Mouse (Mus musculus) myocyte (in vitro differentiated cells): ENCODE data around the gene Rapgef5. TPM values are rescaled to one million over a fixed set of nuclear protein-coding genes. Genes with fewer than 3 reads are reported as not detected.

Experiments used
- H3K27me3 ChIP-seq: one replicate; pipeline ENCODE4 v1.6.1; 2011; ENCODE audit not compliant: control insufficient read depth, insufficient read depth, insufficient read length
- H3K36me3 ChIP-seq: one replicate; pipeline ENCODE4 v1.6.1; 2011; ENCODE audit not compliant: control insufficient read depth, insufficient read depth
- H3K4me2 ChIP-seq: one replicate; pipeline ENCODE4 v1.6.1; 2011; ENCODE audit warnings: low read depth, control low read depth
- H3K4me3 ChIP-seq: one replicate; pipeline ENCODE4 v1.5.1; 2011; ENCODE audit warnings: mild to moderate bottlenecking, control low read depth, moderate library complexity
- H3K79me2 ChIP-seq: one replicate; pipeline ENCODE4 v1.6.1; 2011; ENCODE audit not compliant: control insufficient read depth, insufficient read depth
- H3ac ChIP-seq: one replicate; pipeline ENCODE4 v1.6.1; 2011; ENCODE audit not compliant: control insufficient read depth, insufficient read length
- CEBPB ChIP-seq: IDR thresholded peaks from 2 replicates; pipeline ENCODE4 v1.6.1; 2011; ENCODE audit warnings: mild to moderate bottlenecking, moderate library complexity; ENCODE audit not compliant: poor library complexity, insufficient read depth, severe bottlenecking
- E2F4 ChIP-seq: IDR thresholded peaks from one replicate; pipeline ENCODE4 v1.6.1; 2011; ENCODE audit warnings: mild to moderate bottlenecking, control low read depth, moderate library complexity; ENCODE audit not compliant: insufficient read depth
- MAX ChIP-seq: IDR thresholded peaks from one replicate; pipeline ENCODE4 v1.6.1; 2011; ENCODE audit warnings: low read depth, mild to moderate bottlenecking, control low read depth
- MYOD1 ChIP-seq, 3 experiments: IDR thresholded peaks; one replicate each; pipeline ENCODE4 v1.6.1; 2011; ENCODE audit warnings: control low read depth in 2 of 3, low read depth in 2 of 3, mild to moderate bottlenecking in 2 of 3, moderate library complexity in 1 of 3; ENCODE audit not compliant: insufficient read length in 2 of 3, control insufficient read depth in 1 of 3
- MYOG ChIP-seq, 3 experiments: IDR thresholded peaks; one replicate each; pipeline ENCODE4 v1.6.1; 2011; ENCODE audit warnings: control low read depth in 2 of 3, low read depth in 2 of 3, mild to moderate bottlenecking in 2 of 3; ENCODE audit not compliant: insufficient read length in 2 of 3, control insufficient read depth in 1 of 3, insufficient read depth in 1 of 3
- POLR2A ChIP-seq: IDR thresholded peaks from one replicate; pipeline ENCODE4 v1.6.1; 2011; ENCODE audit warnings: low read depth, mild to moderate bottlenecking, control low read depth, moderate library complexity; ENCODE audit not compliant: insufficient read length
- POLR2AphosphoS2 ChIP-seq: IDR thresholded peaks from one replicate; pipeline ENCODE4 v1.6.1; 2011; ENCODE audit warnings: low read depth, control low read depth; ENCODE audit not compliant: insufficient read length
- REST ChIP-seq: IDR thresholded peaks from one replicate; pipeline ENCODE4 v1.6.1; 2011; ENCODE audit warnings: mild to moderate bottlenecking, control low read depth, moderate library complexity; ENCODE audit not compliant: insufficient read depth, insufficient read length
- SRF ChIP-seq: IDR thresholded peaks from one replicate; pipeline ENCODE4 v1.6.1; 2011; ENCODE audit warnings: low read depth; ENCODE audit not compliant: control insufficient read depth, insufficient read length
- TCF12 ChIP-seq: IDR thresholded peaks from one replicate; pipeline ENCODE4 v1.6.1; 2011; ENCODE audit warnings: mild to moderate bottlenecking, control low read depth; ENCODE audit not compliant: poor library complexity, insufficient read depth, severe bottlenecking
- TCF3 ChIP-seq: IDR thresholded peaks from one replicate; pipeline ENCODE4 v1.6.1; 2011; ENCODE audit warnings: low read depth, control low read depth; ENCODE audit not compliant: insufficient read length
- USF1 ChIP-seq: IDR thresholded peaks from one replicate; pipeline ENCODE4 v1.6.1; 2011; ENCODE audit warnings: low read depth, mild to moderate bottlenecking, control low read depth, moderate library complexity
- polyA plus RNA-seq: library from polyadenylated mRNA; unstranded; fragments of >200 nt; fragmentation: generic; extraction: Trizol; gene quantifications from one replicate; pipeline ENCODE4 v1.2.1, GENCODE M21; 2012; ENCODE audit warnings: missing spikeins

The Rapgef5 gene
- polyA plus RNA-seq, 1 experiment, result 0.01 TPM

- Histone ChIP-seq H3K27me3 (no peaks in the 10 kb centered on the region), H3ac (no peak overlapping the region), H3K79me2 (no peaks in the 10 kb centered on the region), H3K36me3 (no peaks in the 10 kb centered on the region), H3K4me2 (no peak overlapping the region), H3K4me3 (no peak overlapping the region)
- TF ChIP-seq MYOG (IDR thresholded peaks at IDR 0.05; ENCODE audit: control insufficient read depth in 1 of 3, insufficient read depth in 1 of 3, insufficient read length in 2 of 3, low read depth in 2 of 3) (no peak), POLR2A (no peak), USF1 (no peak), CEBPB (no peak), MYOD1 (IDR thresholded peaks at IDR 0.05; ENCODE audit: control insufficient read depth in 1 of 3, insufficient read length in 2 of 3, low read depth in 2 of 3) (no peak), MAX (no peak), E2F4 (no peak), SRF (no peak), POLR2AphosphoS2 (no peak), REST (no peak), TCF3 (no peak), TCF12 (no peak)
Observed at GRCm38 (mm10) chr12:117528509-117529145, 12.3 kb downstream of the Rapgef5 start.

DNA sequence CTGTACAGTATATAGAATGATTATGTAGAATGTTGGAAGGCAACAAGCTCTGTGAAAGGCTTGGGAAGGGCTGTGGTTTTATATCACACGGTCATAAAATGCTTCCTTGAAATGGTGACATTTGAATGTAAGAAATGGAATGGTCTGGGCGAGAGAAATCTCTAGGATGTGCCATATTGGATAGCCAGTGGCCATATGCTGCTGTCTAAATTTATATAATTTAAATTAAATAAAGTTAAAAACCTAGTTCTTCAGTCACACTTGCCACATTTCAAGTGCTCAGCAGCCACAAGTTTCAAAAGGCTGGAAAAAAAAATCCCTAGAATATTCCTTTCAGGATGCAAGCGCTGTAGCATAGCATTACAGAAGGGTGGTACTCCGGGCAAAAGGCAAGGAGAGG lies 14.8 kb downstream of the Rapgef5 start:
- Histone ChIP-seq H3K36me3 (no peaks in the 10 kb centered on the region), H3K4me2 (no peak overlapping the region), H3K4me3 (no peak overlapping the region), H3K27me3 (no peaks in the 10 kb centered on the region), H3ac (no peak overlapping the region), H3K79me2 (no peaks in the 10 kb centered on the region)
- TF ChIP-seq POLR2A, result no peak
- no peak for TF ChIP-seq MYOG (IDR thresholded peaks at IDR 0.05; ENCODE audit: control insufficient read depth in 1 of 3, insufficient read depth in 1 of 3, insufficient read length in 2 of 3, low read depth in 2 of 3)
- no peak for TF ChIP-seq SRF
- no peak for TF ChIP-seq USF1
- no peak for TF ChIP-seq POLR2AphosphoS2
- TF ChIP-seq E2F4, result no peak
- no peak for TF ChIP-seq REST
- TF ChIP-seq CEBPB, result no peak
- no peak for TF ChIP-seq TCF12
- no peak for TF ChIP-seq TCF3
- no peak for TF ChIP-seq MYOD1 (IDR thresholded peaks at IDR 0.05; ENCODE audit: control insufficient read depth in 1 of 3, insufficient read length in 2 of 3, low read depth in 2 of 3)
- TF ChIP-seq MAX, result no peak

DNA sequence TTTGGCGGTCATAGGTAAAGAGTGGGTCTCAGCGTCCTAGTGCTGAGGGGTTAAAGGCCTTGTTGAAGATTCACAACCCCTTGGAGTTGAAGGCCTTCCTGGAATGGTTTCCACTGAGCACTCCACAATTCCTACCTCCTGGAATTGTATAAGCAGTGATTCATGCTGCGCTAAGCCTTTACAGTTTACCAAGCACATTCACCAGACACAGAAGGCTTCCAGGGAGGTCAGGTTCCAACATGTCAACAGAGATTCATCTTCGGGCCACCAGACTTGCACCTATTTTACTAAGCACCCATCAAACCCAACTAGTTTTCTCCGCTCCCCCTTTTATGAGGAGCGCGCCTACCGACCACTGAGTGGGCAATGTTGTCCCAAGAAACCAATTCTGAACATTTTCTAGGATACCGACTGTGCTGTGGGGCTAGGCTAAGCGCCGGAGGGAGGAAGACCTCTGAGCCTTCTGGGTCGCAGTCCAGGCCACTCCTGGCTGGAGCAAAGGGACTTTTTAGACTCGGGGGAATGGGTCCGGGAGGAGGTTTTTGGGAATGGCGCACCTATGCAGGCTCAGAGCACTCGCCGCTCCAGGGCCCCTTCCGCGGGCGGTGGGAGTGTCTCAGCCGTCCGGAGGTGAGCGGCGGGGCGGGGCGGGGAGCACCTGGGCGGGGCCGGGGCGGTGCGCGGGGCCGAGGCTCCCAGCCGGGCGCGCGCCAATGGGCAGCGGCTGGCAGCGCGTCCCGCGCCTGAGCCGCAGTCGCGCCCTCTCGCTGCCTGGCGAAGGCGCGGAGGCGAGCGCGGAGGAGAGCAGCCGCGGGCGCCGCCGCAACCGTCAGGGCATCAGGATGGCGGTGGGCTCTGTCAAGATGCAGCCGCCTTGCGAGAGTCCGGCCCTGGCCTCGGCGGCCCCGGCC lies 17.2 kb downstream of the Rapgef5 start:
- H3K4me3 ChIP-seq, result no peak overlapping the region

GRCm38 (mm10) chr12:117534087-117534751 lies 17.9 kb downstream of the Rapgef5 start:
- TF ChIP-seq E2F4 (no peak), CEBPB (no peak), POLR2AphosphoS2 (no peak)
- Histone ChIP-seq H3K4me3 (no peak overlapping the region), H3K27me3 (no peaks in the 10 kb centered on the region), H3ac (no peak overlapping the region), H3K36me3 (no peaks in the 10 kb centered on the region), H3K4me2 (no peak overlapping the region), H3K79me2 (no peaks in the 10 kb centered on the region)

More for the DNA sequence above, 17.2 kb downstream of the Rapgef5 start:
- no peaks in the 10 kb centered on the region for H3K27me3 ChIP-seq
- H3K4me2 ChIP-seq, result no peak overlapping the region
- no peaks in the 10 kb centered on the region for H3K36me3 ChIP-seq
- no peak overlapping the region for H3ac ChIP-seq
- H3K79me2 ChIP-seq, result no peaks in the 10 kb centered on the region
- TF ChIP-seq POLR2A (no peak), USF1 (no peak), TCF12 (no peak), MYOG (IDR thresholded peaks at IDR 0.05; ENCODE audit: control insufficient read depth in 1 of 3, insufficient read depth in 1 of 3, insufficient read length in 2 of 3, low read depth in 2 of 3) (no peak), MAX (no peak), E2F4 (no peak)
